Mouse (Mus musculus) olfactory bulb, adult 2 months (tissue): ENCODE measurements around the gene Ccdc60. TPM values are rescaled to one million over a fixed set of nuclear protein-coding genes. Genes with fewer than 3 reads are reported as not detected.

Experiments
- H3K27ac ChIP-seq: fragments of 200-500 bp; 2 replicates; pipeline ENCODE4 v1.5.1; 2012; ENCODE audit warnings: low read depth, low read length; ENCODE audit not compliant: insufficient read depth
- H3K4me1 ChIP-seq: fragments of 200-500 bp; 2 replicates; pipeline ENCODE4 v1.6.1; 2012; ENCODE audit warnings: low read length; ENCODE audit not compliant: control insufficient read depth, insufficient read depth
- H3K4me3 ChIP-seq: fragments of 200-500 bp; 2 replicates; pipeline ENCODE4 v1.5.1; 2012; ENCODE audit warnings: mild to moderate bottlenecking, low read depth, low read length, moderate library complexity; ENCODE audit not compliant: insufficient read depth
- CTCF ChIP-seq: fragments of 200-500 bp; IDR thresholded peaks from 2 replicates; pipeline ENCODE4 v1.5.1; 2012; ENCODE audit warnings: low read depth, mild to moderate bottlenecking, low read length, moderate library complexity; ENCODE audit not compliant: insufficient read depth
- POLR2A ChIP-seq: fragments of 200-500 bp; IDR thresholded peaks from 2 replicates; pipeline ENCODE4 v1.6.1; 2012; ENCODE audit warnings: mild to moderate bottlenecking, low read depth, low read length, moderate library complexity; ENCODE audit not compliant: insufficient read depth
- WGBS: fragments of 180-500 bp; shearing (Covaris S2); methylation state at CpG from one replicate; pipeline ENCODE4 v1.1.7; 2018; 5-methylcytosine and 5-hydroxymethylcytosine counted together
- polyA plus RNA-seq: library from polyadenylated mRNA; stranded (reverse); fragments of >200 nt; gene quantifications from 2 replicates; pipeline ENCODE4 v1.2.4, GENCODE M21; 2012; ENCODE audit warnings: low replicate concordance; ENCODE audit not compliant: missing spikeins, insufficient read depth, insufficient read length

Gene Ccdc60
- polyA plus RNA-seq, 1 experiment: not detected

DNA sequence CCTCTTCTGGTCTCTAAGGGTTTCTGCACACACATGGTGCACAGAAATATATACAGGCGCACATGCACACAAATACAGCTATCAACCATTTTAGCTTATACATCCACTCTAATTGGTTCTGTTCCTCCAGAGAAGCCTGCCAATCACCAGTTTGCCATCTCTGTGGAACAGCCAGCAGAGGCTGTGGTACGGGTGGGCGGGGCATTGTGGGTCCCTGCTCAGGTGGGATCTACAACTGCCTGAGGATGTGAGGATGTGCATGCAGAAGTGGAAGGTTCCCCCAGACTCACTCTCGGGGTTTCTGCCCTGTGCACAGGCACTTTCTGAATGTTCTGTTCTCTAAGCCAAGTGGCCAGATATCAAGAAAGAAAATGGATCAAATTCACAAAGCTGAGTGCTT, 10.8 kb downstream of the Ccdc60 start:
- WGBS: 58% methylated on average over 4 of the region's 4 CpGs
- H3K27ac ChIP-seq: no peak overlapping the region

DNA sequence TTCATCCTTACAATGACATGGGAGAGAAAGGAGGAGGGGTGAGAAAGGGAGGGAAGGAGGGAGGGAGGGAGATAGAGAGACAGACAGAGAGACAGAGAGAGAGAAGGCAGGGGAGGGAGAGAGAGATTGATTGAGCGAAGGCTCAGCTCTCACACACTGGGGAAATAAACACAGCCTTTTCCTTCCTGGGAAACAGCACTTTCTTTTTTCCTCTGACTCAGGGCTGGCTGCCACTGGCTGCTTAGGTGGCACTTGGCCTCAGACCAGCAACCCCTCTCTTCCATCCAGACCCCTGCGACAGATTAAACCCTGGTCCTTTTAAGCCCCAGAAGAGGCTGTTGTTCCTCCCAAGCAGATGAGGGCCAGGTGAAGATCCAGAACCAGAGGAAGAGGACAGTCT, 14.0 kb downstream of the Ccdc60 start:
- 51% methylated on average over 2 of the region's 2 CpGs for WGBS
- TF ChIP-seq POLR2A: no peak
- TF ChIP-seq CTCF: no peak
- Histone ChIP-seq H3K4me3 (no peak overlapping the region), H3K4me1 (peaks cover 42% of the 10 kb centered on the region), H3K27ac (no peak overlapping the region)

More for the DNA sequence above, 10.8 kb downstream of the Ccdc60 start:
- no peak overlapping the region for H3K4me3 ChIP-seq
- H3K4me1 ChIP-seq: peaks cover 30% of the 10 kb centered on the region
- TF ChIP-seq POLR2A (no peak), CTCF (no peak)

DNA sequence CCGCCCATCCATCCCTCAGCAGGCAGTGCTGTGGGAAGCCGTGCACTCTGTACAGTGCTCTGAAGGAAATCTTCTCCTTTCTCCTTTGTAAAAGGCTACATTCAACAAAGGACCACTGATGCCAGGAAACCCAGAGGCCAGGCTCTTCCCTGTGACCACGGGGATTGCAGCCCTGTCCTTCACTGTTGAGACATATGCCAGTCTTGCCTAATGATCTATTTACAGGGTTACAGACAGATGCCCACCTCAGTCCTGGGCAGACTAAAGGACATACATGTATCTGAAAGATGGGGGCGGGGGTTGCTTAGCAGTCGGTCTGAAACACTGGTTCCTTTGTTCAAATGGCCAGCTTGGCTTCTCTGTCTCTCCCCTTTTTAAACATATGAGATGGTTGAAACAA, 14.4 kb downstream of the Ccdc60 start:
- H3K27ac ChIP-seq: no peak overlapping the region
- H3K4me1 ChIP-seq: peaks cover 46% of the 10 kb centered on the region
- H3K4me3 ChIP-seq: no peak overlapping the region
- TF ChIP-seq POLR2A (no peak), CTCF (no peak)
- WGBS: 39% methylated on average over 5 of the region's 5 CpGs

DNA sequence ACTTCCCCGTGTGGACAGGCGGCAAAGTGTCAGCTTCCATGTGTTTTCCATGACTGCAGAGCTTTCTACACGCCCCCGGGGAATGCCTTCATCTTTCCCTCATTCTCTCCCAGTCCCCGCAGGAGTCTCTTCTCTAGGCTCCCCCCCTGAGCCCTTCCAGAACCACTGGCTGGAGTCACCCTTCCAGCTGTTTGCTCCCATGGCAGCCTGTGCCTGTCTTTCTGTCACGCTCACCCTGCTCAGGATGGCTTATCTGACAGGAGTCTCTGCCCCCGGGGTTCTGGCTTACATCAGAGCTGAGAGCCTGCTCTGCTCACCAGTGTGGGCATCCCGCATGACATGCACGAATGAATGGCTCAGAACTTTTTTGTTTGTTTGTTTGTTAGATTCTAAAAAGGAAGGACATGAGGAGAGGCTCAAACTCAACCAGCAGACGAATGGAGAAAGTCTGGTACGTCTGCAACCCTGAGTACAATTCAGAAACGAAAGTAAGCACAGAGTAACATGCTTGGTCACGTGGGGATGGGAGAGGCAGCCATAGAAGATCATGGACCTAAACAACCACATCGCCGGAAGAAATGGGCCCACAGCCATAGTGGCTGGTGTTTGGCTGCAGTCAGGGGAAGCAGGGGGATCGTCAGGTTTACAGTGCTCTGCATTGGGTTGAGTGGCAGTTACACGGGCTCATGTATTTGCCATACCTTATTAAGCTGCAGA, 17.1 kb downstream of the Ccdc60 start:
- Histone ChIP-seq H3K4me3 (no peak overlapping the region), H3K4me1 (peaks cover 40% of the 10 kb centered on the region), H3K27ac (no peak overlapping the region)
- no peak for TF ChIP-seq CTCF
- no peak for TF ChIP-seq POLR2A
- WGBS: 74% methylated on average over 17 of the region's 17 CpGs

DNA sequence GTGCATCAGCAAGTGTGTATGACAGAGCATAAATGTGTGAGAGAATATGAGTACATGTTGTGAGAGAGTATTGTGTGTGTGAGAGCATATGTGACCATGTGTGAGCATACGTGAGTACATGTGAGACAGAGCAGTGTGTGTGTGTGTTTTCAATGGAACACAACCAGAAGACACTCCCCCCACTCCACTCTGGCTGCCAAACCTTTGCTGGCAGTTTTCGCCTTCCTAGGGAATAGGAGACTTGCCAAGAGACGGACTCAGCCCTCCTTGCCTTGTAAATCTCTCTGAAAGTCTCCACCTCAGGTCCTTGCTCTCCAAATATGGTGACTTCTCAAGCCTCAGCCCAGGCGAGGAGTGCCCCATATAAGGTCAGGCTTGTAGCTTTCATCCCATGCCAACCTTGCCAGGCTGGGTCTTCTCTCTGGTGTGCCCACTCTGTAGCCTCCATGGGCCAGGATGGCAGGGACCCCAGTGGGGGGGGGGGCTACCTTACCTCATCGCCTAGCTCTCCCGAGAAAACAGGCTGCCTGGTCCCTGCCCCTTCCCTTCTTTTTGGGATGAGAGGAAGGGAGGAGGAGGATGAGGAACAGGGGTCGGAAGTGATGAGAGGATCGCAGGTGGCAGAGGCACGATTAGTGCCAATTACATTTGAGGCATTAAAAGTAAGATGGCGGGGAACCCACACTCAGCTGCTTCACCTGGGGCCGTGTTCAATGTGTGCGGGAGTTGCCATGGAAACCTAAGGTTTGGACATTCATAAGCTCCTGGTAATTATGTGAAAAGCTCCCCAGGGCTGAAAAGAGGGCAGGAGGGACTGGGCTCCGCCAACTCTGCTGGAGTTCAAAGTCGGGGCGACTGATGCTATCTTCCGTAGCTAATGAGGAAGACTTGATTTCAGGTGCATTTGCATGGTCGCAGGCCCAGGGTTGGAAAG, 19.3 kb downstream of the Ccdc60 start:
- Histone ChIP-seq H3K27ac (no peak overlapping the region), H3K4me1 (peaks cover 30% of the 10 kb centered on the region), H3K4me3 (no peak overlapping the region)
- no peak for TF ChIP-seq CTCF
- no peak for TF ChIP-seq POLR2A
- WGBS: 74% methylated on average over 17 of the region's 17 CpGs

DNA sequence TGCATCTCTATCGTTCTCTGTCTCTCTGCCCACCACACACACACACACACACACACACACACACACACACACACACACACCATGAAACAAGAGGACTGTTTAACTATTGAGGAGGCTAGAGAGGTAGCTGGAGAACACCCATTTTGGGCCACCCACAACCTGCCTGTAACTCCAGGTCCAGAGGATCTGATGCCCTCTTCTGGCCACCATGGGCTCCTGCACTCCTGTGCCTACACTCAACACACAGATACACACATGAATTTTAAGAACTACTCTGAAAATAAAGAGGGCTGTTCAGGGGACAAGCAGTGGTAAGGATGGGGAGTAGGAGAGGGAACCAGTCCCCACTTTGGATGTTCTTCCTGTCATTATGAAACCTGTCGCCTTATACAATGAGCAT, 26.1 kb downstream of the Ccdc60 start:
- H3K4me3 ChIP-seq: no peak overlapping the region
- no peak overlapping the region for H3K27ac ChIP-seq
- TF ChIP-seq CTCF: no peak
- no peak for TF ChIP-seq POLR2A
- 96% methylated on average over 2 of the region's 2 CpGs for WGBS
- 0 out of 2 replicates have a peak, but pooled peaks cover 2% of the 10 kb centered on the region for H3K4me1 ChIP-seq

DNA sequence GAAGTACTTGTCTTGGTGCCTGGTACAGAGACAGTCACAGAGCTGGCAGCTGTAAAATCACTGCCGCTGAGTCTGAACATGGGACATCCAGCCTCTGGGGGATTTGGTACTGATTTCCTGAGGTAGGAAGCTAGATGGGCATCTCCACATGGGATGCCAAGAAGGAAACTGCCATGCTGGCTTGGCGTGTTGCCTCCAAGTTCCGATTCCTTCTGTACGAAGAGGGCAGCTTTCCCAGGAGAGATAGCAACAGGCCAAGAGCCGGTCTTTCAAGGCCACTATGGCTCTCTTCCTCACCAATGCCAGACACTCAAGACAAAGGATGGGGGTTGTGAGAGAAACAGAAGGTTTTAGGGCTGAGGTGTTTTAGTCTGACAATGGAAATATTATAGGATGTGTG, 26.8 kb downstream of the Ccdc60 start:
- Histone ChIP-seq H3K27ac (no peak overlapping the region), H3K4me1 (0 out of 2 replicates have a peak, but pooled peaks cover 2% of the 10 kb centered on the region), H3K4me3 (no peak overlapping the region)
- WGBS: 93% methylated on average over 5 of the region's 5 CpGs
- no peak for TF ChIP-seq POLR2A
- TF ChIP-seq CTCF: no peak

DNA sequence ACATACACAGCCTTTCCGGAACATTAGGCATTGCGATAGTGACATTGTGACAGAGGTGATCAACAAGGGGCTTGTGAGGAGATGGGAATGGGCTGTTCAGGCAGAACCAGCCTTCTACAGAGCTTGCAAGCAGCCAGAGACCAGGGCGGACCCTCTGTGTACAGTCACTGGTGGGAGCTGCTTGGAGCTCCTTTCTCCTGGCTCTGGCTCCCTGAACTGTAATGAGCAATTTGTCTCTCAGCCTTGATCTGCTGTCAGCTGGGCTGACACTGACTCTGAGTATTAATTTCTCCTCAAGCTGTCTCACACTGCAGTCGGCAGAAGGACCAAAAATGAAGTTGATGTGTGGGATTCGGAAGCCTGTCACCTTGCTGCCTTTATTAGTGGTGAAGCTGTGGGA, 28.4 kb downstream of the Ccdc60 start:
- 90% methylated on average over 5 of the region's 5 CpGs for WGBS
- Histone ChIP-seq H3K4me1 (0 out of 2 replicates have a peak, but pooled peaks cover 2% of the 10 kb centered on the region), H3K4me3 (no peak overlapping the region), H3K27ac (no peak overlapping the region)
- TF ChIP-seq CTCF: no peak
- TF ChIP-seq POLR2A: no peak
